Mouse (Mus musculus) liver, adult 2 months (tissue): ENCODE results near the gene Tha1. TPM values are rescaled to one million over a fixed set of nuclear protein-coding genes. Genes with fewer than 3 reads are reported as not detected.

Experiments
- DNase-seq: peaks from one replicate; pipeline ENCODE4 v3.0.0-alpha.2; 2011; ENCODE audit warnings: low read depth, low spot score; ENCODE audit errors: extremely low read depth
- H3K27ac ChIP-seq: fragments of 200-500 bp; replicated peaks from 2 replicates; pipeline ENCODE4 v1.5.1; 2012; ENCODE audit warnings: low read depth, mild to moderate bottlenecking, control low read depth, inconsistent platforms, low read length; ENCODE audit not compliant: insufficient read depth
- H3K27me3 ChIP-seq: fragments of 200-500 bp; 2 replicates; pipeline ENCODE4 v1.6.1; 2012; ENCODE audit warnings: mild to moderate bottlenecking, moderate library complexity, low read length, inconsistent platforms; ENCODE audit not compliant: control insufficient read depth, insufficient read depth
- H3K36me3 ChIP-seq: fragments of 200-500 bp; 2 replicates; pipeline ENCODE4 v1.6.1; 2012; ENCODE audit warnings: low read length, inconsistent platforms; ENCODE audit not compliant: control insufficient read depth, insufficient read depth
- H3K4me1 ChIP-seq: fragments of 200-500 bp; 2 replicates; pipeline ENCODE4 v1.6.1; 2011; ENCODE audit warnings: low read length; ENCODE audit not compliant: control insufficient read depth, insufficient read depth
- H3K4me3 ChIP-seq: fragments of 200-500 bp; 2 replicates; pipeline ENCODE4 v1.5.1; 2011; ENCODE audit warnings: low read depth, mild to moderate bottlenecking, control low read depth, low read length, moderate library complexity; ENCODE audit not compliant: insufficient read depth
- H3K79me2 ChIP-seq: fragments of 200-500 bp; 2 replicates; pipeline ENCODE4 v1.6.1; 2012; ENCODE audit warnings: inconsistent platforms, mild to moderate bottlenecking, low read length, moderate library complexity; ENCODE audit not compliant: control insufficient read depth, insufficient read depth
- H3K9ac ChIP-seq: fragments of 200-500 bp; 2 replicates; pipeline ENCODE4 v1.6.1; 2012; ENCODE audit warnings: low read depth, mild to moderate bottlenecking, control low read depth, inconsistent platforms, low read length
- CTCF ChIP-seq: fragments of 200-500 bp; IDR thresholded peaks from 2 replicates; pipeline ENCODE4 v1.5.1; 2011; ENCODE audit warnings: low read depth, low read length, control low read depth
- POLR2A ChIP-seq: fragments of 200-500 bp; IDR thresholded peaks from 2 replicates; pipeline ENCODE4 v1.6.1; 2011; ENCODE audit warnings: low read length, control low read depth; ENCODE audit not compliant: insufficient read depth; ENCODE audit errors: extremely low read depth
- WGBS: fragments of 180-500 bp; shearing (Covaris S2); methylation state at CpG from one replicate; pipeline ENCODE4 v1.1.7; 2018; 5-methylcytosine and 5-hydroxymethylcytosine counted together
- polyA plus RNA-seq: library from polyadenylated mRNA; depleted of rRNA; stranded (reverse); fragments of >200 nt; gene quantifications from 2 replicates; pipeline ENCODE4 v1.2.3, GENCODE M21; 2012
- total RNA-seq: library from RNA; depleted of rRNA; stranded (reverse); fragments of >200 nt; gene quantifications from 2 replicates; pipeline ENCODE4 v1.2.3, GENCODE M21; 2014

Gene Tha1
- total and polyA plus RNA-seq, 2 experiments, result 7.4 to 11.4 TPM

- no peaks in the 10 kb centered on the region for H3K27me3 ChIP-seq
- DNase-seq, result no peak
- 71% methylated on average over 12 of the region's 12 CpGs for WGBS
- no peak overlapping the region for H3K27ac ChIP-seq
- TF ChIP-seq POLR2A (no peak), CTCF (no peak)
- H3K36me3 ChIP-seq, result no peaks in the 10 kb centered on the region
- H3K9ac ChIP-seq, result no peak overlapping the region
- H3K79me2 ChIP-seq, result no peaks in the 10 kb centered on the region
- H3K4me3 ChIP-seq, result no peak overlapping the region
- peaks cover 12% of the 10 kb centered on the region; the same call in 1 of the 2 replicates for H3K4me1 ChIP-seq
Observed at GRCm38 (mm10) chr11:117871911-117872584, 1.2 kb downstream of the Tha1 start.

- 87% methylated on average over 5 of the region's 5 CpGs for WGBS
- no peaks in the 10 kb centered on the region for H3K79me2 ChIP-seq
- no peak overlapping the region for H3K4me3 ChIP-seq
- TF ChIP-seq CTCF (no peak), POLR2A (no peak)
- peaks cover 12% of the 10 kb centered on the region; the same call in 1 of the 2 replicates for H3K4me1 ChIP-seq
- H3K9ac ChIP-seq, result no peak overlapping the region
- no peaks in the 10 kb centered on the region for H3K27me3 ChIP-seq
- no peak overlapping the region for H3K27ac ChIP-seq
- no peaks in the 10 kb centered on the region for H3K36me3 ChIP-seq
- DNase-seq, result no peak
Observed at GRCm38 (mm10) chr11:117871376-117871775, 1.9 kb downstream of the Tha1 start.

DNA sequence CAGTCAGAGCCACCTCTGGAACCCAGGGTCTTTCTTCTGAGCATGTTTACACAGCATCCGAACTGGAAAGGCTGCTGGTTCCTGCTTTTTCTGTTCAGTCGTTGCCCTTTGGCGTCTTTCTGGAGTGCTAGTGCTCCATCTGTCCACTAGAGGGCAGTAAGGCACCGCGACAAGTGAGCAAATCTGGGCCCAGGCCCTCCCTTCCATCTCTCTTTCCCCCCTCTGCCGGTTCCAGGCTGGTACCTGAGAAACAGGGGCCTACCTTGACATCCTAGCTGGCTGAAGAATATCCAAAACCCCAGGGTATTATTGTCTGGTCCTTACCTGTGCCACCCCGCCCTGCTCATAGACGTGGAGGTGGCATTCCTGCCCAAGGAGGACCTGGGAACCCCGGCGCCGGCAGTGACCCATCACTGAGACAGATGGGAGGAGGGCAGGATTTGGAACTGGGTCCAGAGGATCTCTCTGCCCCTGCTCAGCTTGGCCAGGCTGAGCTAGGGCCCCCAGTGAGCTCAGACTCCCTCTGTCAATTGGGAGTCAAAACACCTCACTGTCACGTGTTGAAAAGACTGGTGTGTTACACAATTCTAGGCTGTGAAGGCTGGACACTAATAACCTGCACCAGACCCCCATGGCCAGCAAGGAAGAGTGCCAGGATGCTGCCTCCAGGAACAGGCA, 2.5 kb downstream of the Tha1 start:
- Histone ChIP-seq H3K27me3 (no peaks in the 10 kb centered on the region), H3K36me3 (no peaks in the 10 kb centered on the region), H3K9ac (no peak overlapping the region), H3K4me3 (no peak overlapping the region), H3K4me1 (peaks cover 12% of the 10 kb centered on the region; the same call in 1 of the 2 replicates), H3K79me2 (no peaks in the 10 kb centered on the region), H3K27ac (no peak overlapping the region)
- DNase-seq, result peak; percentile 39
- WGBS, result 41% methylated on average over 12 of the region's 12 CpGs
- peak; percentile 96 for TF ChIP-seq CTCF
- no peak for TF ChIP-seq POLR2A

DNA sequence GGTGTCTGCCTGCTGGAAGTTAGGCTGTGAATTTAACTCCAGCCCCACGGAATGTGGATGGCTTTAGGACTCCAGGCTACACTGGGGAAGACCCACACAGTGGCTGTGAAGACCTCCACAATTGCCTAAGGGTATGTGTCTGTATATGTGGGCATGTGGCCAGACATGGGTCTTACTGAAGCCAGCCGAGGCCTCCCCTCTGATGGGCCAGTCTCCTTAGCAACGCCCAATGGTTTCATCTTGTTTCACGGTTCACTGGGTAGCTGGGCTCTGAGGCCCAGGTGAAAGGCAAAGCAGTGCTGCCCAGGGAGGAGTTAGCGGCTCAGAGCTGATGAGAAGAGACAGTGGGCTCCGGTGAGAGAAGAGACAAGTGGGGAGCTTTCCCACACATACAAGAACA, 7.3 kb downstream of the Tha1 start:
- WGBS, result 85% methylated on average over 6 of the region's 6 CpGs
- no peak overlapping the region for H3K9ac ChIP-seq
- no peaks in the 10 kb centered on the region for H3K27me3 ChIP-seq
- DNase-seq, result no peak
- H3K4me1 ChIP-seq, result 0 out of 2 replicates have a peak, but pooled peaks cover 1% of the 10 kb centered on the region
- H3K4me3 ChIP-seq, result no peak overlapping the region
- TF ChIP-seq POLR2A (no peak), CTCF (no peak)
- H3K79me2 ChIP-seq, result no peaks in the 10 kb centered on the region
- no peak overlapping the region for H3K27ac ChIP-seq
- no peaks in the 10 kb centered on the region for H3K36me3 ChIP-seq

DNA sequence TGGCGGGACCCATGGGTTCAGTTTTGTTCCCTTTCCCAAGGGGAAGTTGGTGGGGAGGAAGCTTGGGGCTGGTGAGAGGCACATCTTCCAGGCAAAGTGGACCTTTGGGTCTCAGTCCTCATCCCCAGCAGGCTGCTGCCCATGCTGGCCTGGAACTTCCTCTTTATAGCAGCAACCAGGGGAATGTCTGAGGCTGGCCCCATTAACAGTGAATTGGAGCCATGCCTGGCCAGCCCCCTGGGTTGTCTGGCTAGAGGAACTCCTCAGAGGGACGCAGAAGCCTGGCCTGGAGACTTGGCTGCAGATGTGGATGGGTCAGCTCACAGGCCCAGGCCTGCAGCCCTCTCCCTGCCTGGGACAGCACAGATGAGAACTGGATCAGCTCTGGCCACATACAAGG, 8.5 kb downstream of the Tha1 start:
- Histone ChIP-seq H3K27ac (no peak overlapping the region), H3K79me2 (no peaks in the 10 kb centered on the region), H3K4me3 (no peak overlapping the region), H3K36me3 (no peaks in the 10 kb centered on the region), H3K27me3 (peaks cover 4% of the 10 kb centered on the region; the same call in 1 of the 2 replicates), H3K9ac (no peak overlapping the region), H3K4me1 (no peaks in the 10 kb centered on the region)
- no peak for DNase-seq
- 75% methylated on average over 2 of the region's 2 CpGs for WGBS
- no peak for TF ChIP-seq CTCF
- no peak for TF ChIP-seq POLR2A
